Mouse (Mus musculus) inflammation-experienced regulatory T-cells, adult 6 months (primary cell): ENCODE measurements around the gene Hsd3b6. TPM values are rescaled to one million over a fixed set of nuclear protein-coding genes. Genes with fewer than 3 reads are reported as not detected.
"Not testable (repeated sequence)": the region's sequence is repeated elsewhere in the genome, so short reads cannot be mapped to it uniquely, and the experiment has no call there.

Source experiments
- ATAC-seq: one replicate; pipeline ENCODE4 v1.8.0; 2017
- polyA plus RNA-seq, 3 experiments: library from polyadenylated mRNA; unstranded; fragments of 100-300 nt; shearing (Covaris generic); gene quantifications; one replicate each; pipeline ENCODE4 v1.2.1; 2017

The Hsd3b6 gene
- polyA plus RNA-seq = not detected

- no peak for ATAC-seq
Observed at GRCm38 (mm10) chr3:98814101-98814670, at the start of gene Hsd3b6. Hsd3b6 (minus strand) TSS chr3:98814443.

- no peak for ATAC-seq
Observed at GRCm38 (mm10) chr3:98862800-98863199, 48.6 kb upstream of the Hsd3b6 start.

- ATAC-seq = no peak
Observed at GRCm38 (mm10) chr3:98859576-98859975, 45.3 kb upstream of the Hsd3b6 start, which contains the start of gene Hsd3b1. Hsd3b1 (minus strand) TSS chr3:98859794.

- no peak for ATAC-seq
Observed at GRCm38 (mm10) chr3:98858051-98858450, 43.8 kb upstream of the Hsd3b6 start.

- no peak for ATAC-seq
Observed at GRCm38 (mm10) chr3:98856892-98857291, 42.6 kb upstream of the Hsd3b6 start.

- no peak for ATAC-seq
Observed at GRCm38 (mm10) chr3:98855160-98855559, 40.9 kb upstream of the Hsd3b6 start.

GRCm38 (mm10) chr3:98853685-98854084, 39.4 kb upstream of the Hsd3b6 start:
- no peak for ATAC-seq

GRCm38 (mm10) chr3:98853051-98853450, 38.8 kb upstream of the Hsd3b6 start:
- ATAC-seq = no peak

- no peak for ATAC-seq
Observed at GRCm38 (mm10) chr3:98852631-98853030, 38.4 kb upstream of the Hsd3b6 start.

GRCm38 (mm10) chr3:98851853-98852252, 37.6 kb upstream of the Hsd3b6 start:
- no peak for ATAC-seq

GRCm38 (mm10) chr3:98850262-98850661, 36.0 kb upstream of the Hsd3b6 start:
- ATAC-seq = no peak

- no peak for ATAC-seq
Observed at GRCm38 (mm10) chr3:98848898-98849297, 34.7 kb upstream of the Hsd3b6 start.

- not testable (repeated sequence) for ATAC-seq
Observed at GRCm38 (mm10) chr3:98812653-98813052, 1.6 kb downstream of the Hsd3b6 start.

- ATAC-seq = not testable (repeated sequence)
Observed at GRCm38 (mm10) chr3:98805032-98805431, 9.2 kb downstream of the Hsd3b6 start.

GRCm38 (mm10) chr3:98786551-98786950, 27.7 kb downstream of the Hsd3b6 start:
- ATAC-seq = no peak

- ATAC-seq = no peak
Observed at GRCm38 (mm10) chr3:98782181-98782868, 31.9 kb downstream of the Hsd3b6 start.

- no peak for ATAC-seq
Observed at GRCm38 (mm10) chr3:98780921-98781320, 33.3 kb downstream of the Hsd3b6 start.

- no peak for ATAC-seq
Observed at GRCm38 (mm10) chr3:98764155-98764554, 50.1 kb downstream of the Hsd3b6 start.

GRCm38 (mm10) chr3:98756836-98757235, 57.4 kb downstream of the Hsd3b6 start:
- no peak for ATAC-seq

Other genes with a start within 250 kb of the Hsd3b6 start
- gene Gm10681, start 225.6 kb downstream of the Hsd3b6 start, polyA plus RNA-seq = not detected
- not detected for gene Hsd3b5, start 184.2 kb downstream of the Hsd3b6 start, polyA plus RNA-seq
- not detected for gene Hsd3b2, start 89.9 kb downstream of the Hsd3b6 start, polyA plus RNA-seq
- gene Hsd3b3, start 51.3 kb downstream of the Hsd3b6 start, polyA plus RNA-seq = under 1 TPM in 1 of 3 experiments, not detected in 2; 0.19 TPM
- not detected for gene Hsd3b1, start 45.4 kb upstream of the Hsd3b6 start, polyA plus RNA-seq
- not detected for gene Hao2, start 78.8 kb upstream of the Hsd3b6 start, polyA plus RNA-seq